Mouse (Mus musculus) kidney, adult 2 months (tissue): ENCODE measurements around the gene Map3k9.

Experiments
- CTCF ChIP-seq: fragments of 200-500 bp; conservative IDR thresholded peaks from 2 replicates; pipeline ENCODE4 v1.5.1; 2011; ENCODE audit warnings: low read depth, mild to moderate bottlenecking, control low read depth, low read length, moderate library complexity, mixed read lengths; ENCODE audit not compliant: insufficient read depth, insufficient read length
- POLR2A ChIP-seq: fragments of 200-500 bp; IDR thresholded peaks from one replicate; pipeline ENCODE4 v1.6.1; 2011; ENCODE audit warnings: low read depth, low read length, control low read depth

DNA sequence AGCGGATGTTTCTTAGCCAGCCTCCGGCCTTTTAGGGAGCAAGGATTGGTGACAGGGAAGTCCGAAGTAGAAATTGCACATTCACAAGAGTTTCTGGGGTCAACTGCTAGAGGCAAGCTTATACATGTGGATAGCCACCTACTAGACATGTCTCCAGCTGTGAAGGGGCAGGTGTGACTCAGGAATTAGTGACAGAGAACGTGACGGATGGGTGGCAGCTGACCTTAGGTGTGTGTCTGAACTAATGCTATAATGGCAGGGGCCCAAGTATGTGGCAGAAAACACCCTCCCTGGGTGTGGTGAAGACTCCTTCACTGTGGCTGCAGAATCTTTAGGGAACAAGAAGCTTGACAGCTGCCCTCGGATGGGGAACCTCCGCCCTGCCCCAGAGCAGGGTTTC is 57.6 kb downstream of the Map3k9 start:
- TF ChIP-seq CTCF (no peak), POLR2A (no peak)
